Mouse (Mus musculus) heart, postnatal 10 days (tissue): Measurements from ENCODE around the gene Zdhhc20. TPM values are rescaled to one million over a fixed set of nuclear protein-coding genes. Genes with fewer than 3 reads are reported as not detected.
"Not testable (repeated sequence)": the region's sequence is repeated elsewhere in the genome, so short reads cannot be mapped to it uniquely, and the experiment has no call there.

Experiments used
- DNase-seq, 2 experiments: peaks; one replicate each; pipeline ENCODE4 v3.0.0; 2021
- intact Hi-C: fragments of 180-260 bp; cut with DNase I; formaldehyde crosslinking; loops from one replicate; pipeline ENCODE4 v1.15.1; 2025
- total RNA-seq, 2 experiments: library from RNA; stranded (reverse); gene quantifications; 2 replicates each; pipeline ENCODE4 v1.2.3; 2021

The Zdhhc20 gene
- total RNA-seq, 2 experiments from 2014 or later = 22.2 to 24.8 TPM

DNA sequence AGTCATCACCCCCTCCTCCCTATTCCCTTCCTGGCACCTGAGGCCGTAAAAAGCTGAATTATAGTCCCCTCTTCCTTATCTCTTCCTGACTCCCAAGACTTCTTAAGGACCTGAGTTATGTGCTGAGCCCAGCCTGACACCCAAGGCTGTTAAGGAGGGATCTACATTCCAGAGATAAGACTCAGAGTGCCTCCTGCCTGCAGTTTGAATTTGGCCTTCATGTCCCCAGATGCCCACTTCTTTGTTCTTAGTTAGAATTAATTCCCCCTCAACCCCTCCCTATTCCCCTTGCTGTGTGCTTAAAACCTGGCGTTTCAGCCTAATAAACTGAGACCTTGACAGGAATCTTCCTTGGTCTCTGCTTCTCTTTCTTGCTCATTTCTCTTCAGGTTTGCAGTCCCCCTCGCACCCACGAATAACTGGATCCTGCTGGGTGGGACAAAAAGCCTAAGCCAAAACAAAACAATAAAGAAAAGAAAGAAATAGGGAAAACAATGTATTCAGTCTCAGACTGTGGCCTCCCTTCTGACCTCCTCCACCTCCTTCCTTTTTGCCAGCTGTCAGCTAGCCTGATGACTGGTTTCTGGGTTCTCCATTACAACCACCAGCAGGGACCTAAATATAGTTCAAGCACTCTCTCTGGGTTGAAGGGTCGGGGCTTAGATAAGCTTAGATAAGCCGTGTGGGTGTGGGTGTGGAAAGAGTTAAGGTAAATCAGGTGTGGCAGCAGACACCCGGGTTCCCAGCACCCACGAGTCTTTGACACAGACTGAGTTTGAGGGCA is 6.2 kb upstream of the Zdhhc20 start:
- intact Hi-C loops, DNase-seq: not testable (repeated sequence)

DNA sequence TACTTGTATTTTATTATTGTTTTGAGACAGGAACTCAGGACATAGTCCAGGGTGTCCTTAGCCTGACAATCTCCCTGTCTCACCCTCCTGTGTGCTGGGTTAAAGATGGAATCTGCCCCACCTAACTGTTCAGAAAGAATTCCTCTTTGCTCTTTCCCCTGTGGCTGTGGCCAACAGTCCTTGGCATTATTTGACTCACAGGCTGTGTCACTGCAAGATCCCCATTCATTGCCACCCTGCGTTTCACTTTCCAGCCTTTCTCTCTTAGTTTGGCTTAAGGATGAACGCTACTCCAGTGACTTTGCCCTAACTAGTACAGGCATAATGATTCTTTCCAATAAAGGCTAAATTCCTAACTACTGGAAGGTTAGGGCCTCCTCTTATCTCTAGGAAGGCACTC is 4.3 kb upstream of the Zdhhc20 start:
- no peak for DNase-seq
- intact Hi-C loops = no loop called here

DNA sequence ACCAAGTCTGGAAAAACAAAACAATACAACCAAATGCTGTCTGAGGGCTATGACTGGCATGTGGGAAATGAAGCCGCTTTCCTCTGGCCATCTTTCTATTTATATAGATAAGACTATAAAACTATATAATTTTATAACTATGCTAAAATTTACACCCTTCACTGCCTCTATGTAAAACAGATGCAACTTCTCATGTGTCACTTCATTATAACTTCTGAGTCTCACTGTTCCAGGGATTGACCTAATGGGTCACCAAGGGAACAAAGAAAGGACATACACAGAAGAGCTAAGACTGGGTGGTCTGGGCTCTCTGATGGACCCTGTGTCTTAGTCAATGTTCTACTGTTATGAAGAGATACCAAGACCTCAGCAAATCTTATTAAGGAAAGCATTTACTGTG is 2.9 kb upstream of the Zdhhc20 start:
- no peak for DNase-seq
- intact Hi-C loops = no loop called here

DNA sequence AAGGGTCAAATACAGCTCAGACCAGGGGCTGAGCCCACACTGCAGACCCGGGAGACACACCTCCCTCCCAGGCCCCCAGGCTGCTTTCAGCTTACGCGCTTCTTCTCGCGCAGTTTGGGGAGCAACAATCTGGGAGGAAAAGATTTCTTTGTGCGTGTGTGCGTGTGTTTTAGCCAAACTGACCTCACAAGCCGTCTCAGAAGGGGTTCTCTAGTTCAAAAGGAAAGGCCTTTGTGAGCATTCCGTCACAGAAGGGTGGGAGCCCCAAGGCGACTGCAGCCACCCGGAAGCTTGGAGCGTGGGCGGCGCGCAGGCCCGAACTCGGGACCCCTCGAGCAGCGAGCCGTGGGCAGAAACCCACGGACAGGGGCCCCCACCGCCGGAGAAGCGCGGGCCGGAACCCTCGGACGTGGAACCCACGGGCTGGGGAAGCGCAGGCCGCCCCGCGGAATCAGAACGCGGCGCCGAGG is 500 bp downstream of the Zdhhc20 start:
- DNase-seq = no peak
- intact Hi-C loops = loop anchor here (2.0 kb wide), 1 partner anchor 21 kb away; no protein-coding TSS in a partner anchor

DNA sequence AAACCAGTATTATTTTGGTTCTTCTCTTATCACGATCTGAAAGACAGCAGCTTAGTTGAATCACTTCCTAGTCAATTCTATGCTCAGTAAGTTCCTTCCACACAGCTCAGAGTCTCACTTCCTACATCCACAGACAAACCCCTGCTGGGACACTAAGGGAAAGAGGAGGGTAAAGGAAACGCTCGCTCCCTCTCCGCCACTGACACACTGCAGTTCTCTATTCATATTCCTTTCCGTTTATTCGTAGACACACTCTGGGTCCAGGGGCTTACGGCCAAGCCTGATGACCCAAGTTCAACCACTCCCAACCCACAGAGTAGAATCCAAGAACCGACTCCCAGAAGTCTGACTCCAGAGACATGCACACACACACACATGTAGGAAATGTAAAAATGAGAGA is 2.9 kb downstream of the Zdhhc20 start:
- intact Hi-C loops = no loop called here

DNA sequence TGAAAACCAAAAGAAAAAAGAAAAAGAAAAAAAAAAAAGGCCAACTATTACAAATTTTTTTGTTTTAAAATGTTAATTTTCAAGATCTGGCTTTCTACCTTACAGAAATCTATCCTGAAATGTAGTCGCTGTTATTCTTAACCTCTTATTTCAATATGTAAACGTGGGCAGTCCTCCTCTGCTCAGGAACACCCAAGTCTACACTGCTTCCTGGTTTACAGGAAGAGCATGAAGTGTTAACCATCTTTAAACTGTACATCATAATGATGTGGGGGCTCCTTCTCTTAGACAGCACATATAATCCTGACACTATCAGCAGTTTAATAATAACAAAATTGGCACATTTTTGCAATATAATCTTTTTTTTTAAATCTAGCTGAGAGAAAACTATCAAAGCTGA is 4.0 kb downstream of the Zdhhc20 start:
- intact Hi-C loops = no loop called here
- no peak for DNase-seq

More for the DNA sequence above, 2.9 kb downstream of the Zdhhc20 start:
- peak; percentile 46 to 55 for DNase-seq

DNA sequence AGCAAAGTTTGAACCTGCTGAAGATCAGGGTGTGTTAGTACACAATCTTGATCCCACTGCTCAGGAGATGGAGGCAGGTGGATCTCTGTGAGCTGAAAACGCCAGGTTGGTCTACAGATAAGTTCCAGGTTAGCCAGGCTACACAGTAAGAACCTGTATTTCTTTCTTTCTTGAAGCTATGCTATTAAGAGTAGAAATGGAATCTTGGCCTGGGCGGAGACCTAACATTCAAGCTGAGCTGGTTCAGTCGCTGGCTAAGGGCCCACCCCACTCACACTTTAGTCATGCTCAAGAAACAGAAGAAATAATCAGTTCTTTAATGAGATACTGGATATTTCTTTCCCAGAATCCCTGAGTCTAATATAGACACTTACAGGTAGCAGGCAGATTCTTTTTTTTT is 6.7 kb downstream of the Zdhhc20 start:
- DNase-seq = no peak
- intact Hi-C loops = no loop called here

DNA sequence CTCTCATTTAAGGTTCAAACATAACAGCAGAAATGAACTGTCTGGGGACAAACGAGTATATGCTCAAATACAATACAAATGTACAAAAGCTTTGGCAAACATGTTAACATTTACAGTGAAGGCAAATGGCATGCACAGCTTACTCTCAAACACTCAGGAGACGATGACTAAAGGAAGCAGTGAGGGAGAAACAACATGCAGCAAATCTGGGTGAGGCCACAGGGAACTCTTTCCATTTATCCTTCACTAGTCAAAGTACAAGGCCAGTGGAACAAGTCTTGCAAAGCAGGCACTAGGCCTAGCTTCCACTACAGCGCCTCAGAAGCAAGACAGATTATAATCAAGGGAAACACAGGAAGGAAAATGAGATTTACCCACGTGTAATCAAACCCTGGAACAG is 7.4 kb downstream of the Zdhhc20 start:
- intact Hi-C loops = no loop called here

DNA sequence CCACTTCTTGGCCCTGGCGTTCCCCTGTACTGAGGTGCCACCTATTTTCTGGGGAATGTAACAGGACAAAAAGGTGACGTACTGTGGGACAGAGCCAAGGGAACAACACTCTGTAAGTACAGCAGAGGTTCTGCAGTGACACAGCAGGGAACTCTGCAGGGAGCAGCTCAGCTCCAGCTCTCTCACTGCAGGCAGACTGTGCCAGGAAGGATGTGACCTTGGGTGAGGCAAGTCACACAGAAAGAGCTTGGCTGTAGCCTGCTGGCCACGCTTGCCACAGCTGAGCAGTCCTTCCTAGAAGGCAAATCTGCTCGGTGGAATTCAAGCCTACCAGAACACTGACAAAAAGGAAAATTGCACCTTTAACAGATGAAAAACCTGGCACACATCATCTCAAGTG is 8.3 kb downstream of the Zdhhc20 start:
- DNase-seq = peak; percentile 87 to 88
- intact Hi-C loops = no loop called here

More for the DNA sequence above, 7.4 kb downstream of the Zdhhc20 start:
- no peak for DNase-seq

DNA sequence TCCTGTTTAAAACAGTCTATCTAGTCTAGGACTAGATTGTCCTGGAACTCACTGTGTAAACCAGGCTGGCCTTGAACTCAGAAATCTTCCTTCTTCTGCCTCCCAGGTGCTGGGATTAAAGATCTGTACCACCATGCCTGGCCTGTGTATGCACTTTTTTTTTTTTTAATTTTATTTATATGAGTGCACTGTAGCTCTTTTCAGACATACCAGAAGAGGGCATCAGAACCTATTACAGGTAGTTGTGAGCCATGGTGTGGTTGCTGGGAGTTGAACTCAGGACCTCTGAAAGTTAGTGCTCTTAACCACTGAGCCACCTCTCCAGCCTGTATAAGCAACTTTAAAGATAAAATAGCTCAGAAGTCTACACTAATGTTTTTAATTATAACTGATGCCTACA is 9.0 kb downstream of the Zdhhc20 start:
- DNase-seq = no peak
- intact Hi-C loops = no loop called here

DNA sequence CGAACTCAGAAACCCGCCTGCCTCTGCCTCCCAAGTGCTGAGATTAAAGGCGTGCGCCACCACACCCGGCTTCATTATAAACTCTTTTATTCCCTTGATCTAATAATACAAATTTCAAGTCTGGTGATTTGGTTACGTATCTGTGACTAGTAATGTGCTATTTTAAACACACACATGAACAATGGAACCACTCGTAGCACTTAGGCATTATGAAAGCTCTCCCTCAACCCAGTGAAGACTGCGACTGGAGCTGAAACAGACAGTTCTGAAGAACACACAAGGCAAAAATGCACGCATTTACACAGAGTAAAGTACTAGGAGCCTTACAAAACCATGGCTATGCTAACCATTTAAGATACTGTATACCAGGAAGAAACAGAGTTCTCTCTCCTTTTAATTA is 12.2 kb downstream of the Zdhhc20 start:
- intact Hi-C loops = no loop called here
- DNase-seq = no peak

DNA sequence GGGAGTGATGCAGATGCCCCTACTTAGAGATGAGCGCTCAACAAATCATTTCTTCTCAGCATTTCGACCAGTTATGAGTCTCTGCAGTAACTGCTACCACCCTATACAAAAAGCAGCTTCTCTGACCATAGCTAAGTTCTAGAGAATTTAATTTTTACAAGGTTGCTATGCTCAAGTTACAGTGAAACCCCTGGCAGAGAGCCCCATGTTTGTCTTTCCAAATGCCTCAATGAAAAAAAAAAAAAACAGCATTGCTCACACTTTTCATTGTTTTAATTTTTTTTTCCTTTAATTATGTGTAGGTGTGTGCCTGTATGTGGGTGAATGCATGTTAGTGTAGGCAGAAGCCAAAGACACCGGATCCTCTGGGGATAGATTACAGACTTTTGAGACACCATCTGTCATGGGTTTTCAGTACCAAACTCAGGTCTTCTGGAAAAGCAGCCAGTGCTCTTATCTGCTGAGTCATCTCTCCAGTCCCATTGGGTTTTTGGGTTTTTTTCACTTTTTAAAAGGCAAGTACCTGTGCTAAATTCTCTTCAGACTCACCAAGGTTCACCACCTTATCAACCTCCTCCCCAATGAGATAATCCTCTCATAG is 23.3 kb downstream of the Zdhhc20 start:
- intact Hi-C loops = no loop called here
- DNase-seq = no peak

DNA sequence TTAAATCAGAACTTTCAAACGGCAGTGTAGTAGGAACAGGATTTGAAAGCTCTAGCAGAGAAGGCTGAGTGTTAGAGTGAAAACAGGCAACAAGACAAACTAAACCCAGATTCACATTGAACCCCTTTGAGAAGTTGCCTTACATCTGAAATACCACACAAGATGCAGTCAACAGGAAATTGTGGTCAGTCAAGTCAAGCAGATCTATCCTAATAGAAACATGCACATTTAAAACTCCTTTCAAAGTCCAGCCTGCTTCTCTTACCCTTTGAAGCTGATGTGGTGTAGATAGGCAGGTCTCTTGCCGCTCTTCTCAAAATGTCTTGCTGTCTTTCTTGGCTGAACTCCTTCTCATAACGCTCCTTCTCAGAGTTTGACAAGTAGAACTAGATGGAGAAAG is 24.8 kb downstream of the Zdhhc20 start:
- intact Hi-C loops = no loop called here
- DNase-seq = no peak

DNA sequence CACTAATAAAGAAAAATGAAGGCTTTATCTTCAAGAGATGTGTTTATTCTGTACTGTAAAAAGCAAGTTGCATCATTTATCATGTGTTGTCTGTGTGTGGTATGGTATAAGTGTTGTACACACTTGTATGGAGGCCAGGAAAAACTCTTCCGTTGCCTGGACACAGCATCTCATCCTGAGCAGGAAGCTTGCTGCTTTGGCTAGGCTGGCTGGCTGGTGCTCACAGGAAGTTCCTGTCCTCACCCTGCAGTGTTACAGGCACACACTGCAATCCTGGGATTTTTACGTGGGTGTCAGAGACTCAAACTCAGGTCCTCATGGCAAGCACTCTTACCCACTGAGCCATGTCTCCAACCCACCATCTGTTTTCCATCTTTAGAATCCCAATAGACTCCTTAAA is 26.9 kb downstream of the Zdhhc20 start:
- DNase-seq = peak in 1 of 2 experiments; percentile 13
- intact Hi-C loops = no loop called here

DNA sequence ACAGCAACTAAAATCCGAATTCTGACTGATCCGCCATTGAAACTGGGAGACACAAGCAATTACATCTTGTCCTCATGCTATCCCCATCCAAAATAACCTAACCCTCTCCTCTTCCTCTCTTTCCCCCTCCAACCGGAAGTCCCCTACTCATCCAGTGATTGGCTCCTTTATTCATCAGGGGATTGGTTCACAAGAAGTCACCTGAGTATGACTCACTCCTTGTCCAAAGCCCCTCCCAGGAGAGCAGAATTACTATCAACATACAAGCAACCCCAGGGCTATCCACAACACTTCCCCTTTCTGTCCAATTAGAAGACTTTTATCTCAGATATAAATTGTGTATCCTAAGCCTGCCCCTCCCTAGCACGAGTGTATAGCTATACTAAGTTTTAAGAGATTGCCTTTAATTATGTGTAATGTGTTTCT is 28.1 kb downstream of the Zdhhc20 start:
- DNase-seq = no peak
- intact Hi-C loops = no loop called here

DNA sequence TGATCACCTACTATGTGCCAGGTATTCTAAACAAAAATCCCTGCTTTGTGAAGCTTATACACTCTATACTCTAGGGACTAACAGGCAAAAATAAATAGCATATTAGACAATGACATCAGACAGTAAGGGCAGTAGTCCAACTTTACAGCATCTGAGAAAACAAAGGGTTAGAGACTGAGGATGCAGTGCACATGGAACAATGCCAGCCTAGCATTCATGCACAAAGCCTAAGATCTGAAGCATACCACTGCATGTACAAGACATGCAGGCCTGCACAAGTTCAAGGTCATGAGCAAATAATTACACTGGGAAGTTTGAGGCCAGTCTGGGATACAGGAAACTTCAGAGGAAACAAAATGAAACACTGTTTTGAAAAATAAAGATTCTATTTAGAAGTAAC is 30.6 kb downstream of the Zdhhc20 start:
- intact Hi-C loops = no loop called here

DNA sequence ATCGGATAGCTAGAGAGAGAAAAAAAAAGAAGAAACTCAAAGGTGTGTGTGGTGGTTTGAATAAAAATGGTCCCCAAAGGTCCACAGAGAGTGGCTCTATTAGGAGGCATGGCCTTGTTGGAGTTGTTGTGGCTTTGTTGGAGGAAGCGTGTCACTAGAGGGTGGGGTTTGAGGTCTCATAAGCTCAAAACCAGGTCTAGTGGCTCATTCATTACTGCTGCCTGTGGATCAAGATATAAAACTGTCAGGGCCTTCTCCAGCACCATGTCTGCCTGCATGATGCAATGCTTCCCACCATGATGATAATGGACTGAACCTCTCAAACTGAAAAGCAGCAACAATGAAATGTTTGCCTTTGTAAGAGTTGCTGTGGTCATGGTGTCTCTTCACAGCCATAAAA is 31.5 kb downstream of the Zdhhc20 start:
- intact Hi-C loops = no loop called here
- DNase-seq = no peak

More for the DNA sequence above, 30.6 kb downstream of the Zdhhc20 start:
- peak; percentile 27 to 29 for DNase-seq

DNA sequence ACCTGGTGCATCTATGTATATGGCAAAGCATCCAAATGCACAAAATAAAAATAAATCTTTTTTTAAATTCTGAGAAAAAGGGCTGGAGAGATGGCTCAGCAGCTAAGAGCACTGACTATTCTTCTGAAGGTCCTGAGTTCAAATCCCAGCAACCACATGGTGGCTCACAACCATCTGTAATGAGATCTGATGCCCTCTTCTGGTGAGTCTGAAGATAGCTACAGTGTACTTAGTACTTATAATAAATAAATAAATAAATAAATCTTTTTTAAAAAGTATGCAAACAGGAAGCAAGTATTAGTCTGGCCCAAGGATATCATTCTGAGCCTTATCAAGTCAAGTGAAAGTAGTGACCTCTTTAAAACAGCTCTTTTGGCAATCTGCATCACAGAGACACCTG is 34.0 kb downstream of the Zdhhc20 start:
- DNase-seq, intact Hi-C loops: not testable (repeated sequence)

DNA sequence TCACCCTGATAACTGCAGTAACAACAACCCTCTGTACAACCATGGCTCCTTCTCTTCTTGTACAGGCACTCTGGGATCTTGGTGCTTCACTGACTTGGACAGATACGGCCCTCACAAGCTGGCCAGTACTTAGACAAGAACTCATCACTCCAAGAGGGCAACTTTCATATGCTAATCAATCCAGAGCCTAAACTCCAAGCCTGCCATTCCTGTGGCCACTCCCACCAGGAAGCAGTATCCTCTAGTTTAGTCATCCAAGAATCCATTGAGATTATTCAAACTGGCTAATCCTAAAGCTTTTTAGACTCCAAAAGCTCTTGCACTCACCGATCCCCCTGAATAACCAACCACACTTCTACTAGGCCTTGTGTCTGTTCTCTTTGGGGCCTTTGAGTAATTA is 37.1 kb downstream of the Zdhhc20 start:
- intact Hi-C loops = no loop called here
- no peak for DNase-seq

DNA sequence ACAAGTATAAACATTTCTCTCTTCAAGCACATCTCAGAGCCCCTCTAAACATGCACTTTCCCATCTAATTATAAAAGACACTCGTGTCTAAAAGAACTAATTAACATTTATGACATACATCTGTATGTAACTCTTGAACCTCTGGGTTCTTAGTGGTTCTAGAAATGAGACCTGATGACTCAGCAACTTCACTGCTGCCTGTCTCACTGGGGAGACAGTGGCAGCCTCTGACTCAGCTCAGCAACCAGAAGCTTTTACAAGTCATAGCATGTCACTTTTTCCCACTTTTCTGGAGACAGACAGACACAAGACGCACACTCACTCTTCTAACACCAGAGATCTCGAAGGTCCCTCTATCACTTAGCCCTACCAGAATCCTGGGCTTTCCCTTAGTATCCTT is 39.7 kb downstream of the Zdhhc20 start:
- no peak for DNase-seq
- intact Hi-C loops = no loop called here

DNA sequence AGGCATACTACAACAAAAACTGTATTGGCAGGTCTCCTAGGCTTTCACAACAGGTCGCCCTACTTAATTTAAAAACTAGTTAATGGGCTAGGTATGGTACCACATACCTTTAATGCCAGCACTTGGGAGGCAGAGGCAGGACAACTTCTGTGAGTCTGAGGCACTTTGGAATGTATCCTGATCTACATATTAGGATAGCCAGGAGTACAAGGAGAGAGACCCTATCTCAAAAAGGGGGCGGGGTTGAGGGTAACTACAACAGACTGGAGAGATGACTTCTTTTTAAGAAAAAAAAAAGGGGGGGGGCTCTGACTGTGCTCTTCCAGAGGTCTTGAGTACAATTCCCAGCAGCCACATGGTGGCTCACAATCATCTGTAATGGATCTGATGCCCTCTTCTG is 41.4 kb downstream of the Zdhhc20 start:
- intact Hi-C loops = no loop called here
- DNase-seq = no peak

DNA sequence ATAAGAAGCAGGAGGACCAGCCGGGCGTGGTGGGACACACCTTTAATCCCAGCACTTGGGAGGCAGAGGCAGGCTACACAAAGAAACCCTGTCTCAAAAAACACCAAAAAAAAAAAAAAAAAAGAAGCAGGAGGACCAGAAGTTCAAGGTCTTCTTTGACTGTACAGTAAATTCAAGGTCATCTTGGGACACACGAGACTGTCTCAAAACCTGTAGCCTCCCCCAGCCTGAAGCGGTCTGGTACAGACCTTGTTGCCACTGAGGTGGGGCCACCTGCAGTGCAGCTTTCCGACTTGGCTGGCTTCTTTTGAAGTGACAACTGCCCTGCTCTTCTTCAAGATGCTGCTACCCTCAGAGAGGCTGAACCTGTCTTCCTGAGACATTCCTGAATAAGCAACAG is 42.0 kb downstream of the Zdhhc20 start:
- intact Hi-C loops = not testable (repeated sequence)

More for the DNA sequence above, 42.0 kb downstream of the Zdhhc20 start:
- DNase-seq = not testable (repeated sequence)
